Mouse (Mus musculus) neural tube, embryonic 15.5 days (tissue): ENCODE measurements around the gene Gm43738. TPM values are rescaled to one million over a fixed set of nuclear protein-coding genes. Genes with fewer than 3 reads are reported as not detected.
A peak's percentile ranks its signal among the peaks of the same experiment; 100 is the strongest.

Experiments
- ATAC-seq: fragments of 200-750 bp; cut with Nextera tagmentation; 2 replicates; pipeline ENCODE4 v1.8.0; 2017; ENCODE audit warnings: mild to moderate bottlenecking, moderate TSS enrichment, moderate library complexity; ENCODE audit not compliant: low FRiP score
- H3K27ac ChIP-seq: fragments of 300-500 bp; sonication (generic); replicated peaks from 2 replicates; pipeline ENCODE4 v1.5.1; 2015; ENCODE audit warnings: mild to moderate bottlenecking, inconsistent platforms
- H3K27me3 ChIP-seq: fragments of 300-500 bp; sonication (generic); replicated peaks from 2 replicates; pipeline ENCODE4 v1.6.1; 2015; ENCODE audit warnings: inconsistent platforms
- H3K36me3 ChIP-seq: fragments of 300-500 bp; sonication (generic); 2 replicates; pipeline ENCODE4 v1.6.1; 2015; ENCODE audit warnings: inconsistent platforms
- H3K4me1 ChIP-seq: fragments of 300-500 bp; sonication (generic); 2 replicates; pipeline ENCODE4 v1.6.1; 2015; ENCODE audit warnings: inconsistent platforms
- H3K4me2 ChIP-seq: fragments of 300-500 bp; sonication (generic); 2 replicates; pipeline ENCODE4 v1.6.1; 2015; ENCODE audit warnings: inconsistent platforms, mild to moderate bottlenecking, moderate library complexity
- H3K4me3 ChIP-seq: fragments of 300-500 bp; sonication (generic); replicated peaks from 2 replicates; pipeline ENCODE4 v1.5.1; 2015; ENCODE audit warnings: mild to moderate bottlenecking, inconsistent platforms
- H3K9ac ChIP-seq: fragments of 300-500 bp; sonication (generic); replicated peaks from 2 replicates; pipeline ENCODE4 v1.6.1; 2015; ENCODE audit warnings: mild to moderate bottlenecking, inconsistent platforms
- H3K9me3 ChIP-seq: fragments of 300-500 bp; sonication (generic); replicated peaks from 2 replicates; pipeline ENCODE4 v1.6.1; 2016; ENCODE audit warnings: inconsistent platforms
- WGBS: fragments of 180-500 bp; shearing (Covaris S2); methylation state at CpG from one replicate; pipeline ENCODE4 v1.1.7; 2015; ENCODE audit warnings: mixed read lengths; 5-methylcytosine and 5-hydroxymethylcytosine counted together
- polyA plus RNA-seq: library from polyadenylated mRNA; unstranded; fragments of >200 nt; fragmentation: Nextera tagmentation; extraction: Ambion mirVana; gene quantifications from 2 replicates; pipeline ENCODE4 v1.2.1, GENCODE M21; 2015

The Gm43738 gene
- polyA plus RNA-seq, 1 experiment from 2014 or later: not detected

DNA sequence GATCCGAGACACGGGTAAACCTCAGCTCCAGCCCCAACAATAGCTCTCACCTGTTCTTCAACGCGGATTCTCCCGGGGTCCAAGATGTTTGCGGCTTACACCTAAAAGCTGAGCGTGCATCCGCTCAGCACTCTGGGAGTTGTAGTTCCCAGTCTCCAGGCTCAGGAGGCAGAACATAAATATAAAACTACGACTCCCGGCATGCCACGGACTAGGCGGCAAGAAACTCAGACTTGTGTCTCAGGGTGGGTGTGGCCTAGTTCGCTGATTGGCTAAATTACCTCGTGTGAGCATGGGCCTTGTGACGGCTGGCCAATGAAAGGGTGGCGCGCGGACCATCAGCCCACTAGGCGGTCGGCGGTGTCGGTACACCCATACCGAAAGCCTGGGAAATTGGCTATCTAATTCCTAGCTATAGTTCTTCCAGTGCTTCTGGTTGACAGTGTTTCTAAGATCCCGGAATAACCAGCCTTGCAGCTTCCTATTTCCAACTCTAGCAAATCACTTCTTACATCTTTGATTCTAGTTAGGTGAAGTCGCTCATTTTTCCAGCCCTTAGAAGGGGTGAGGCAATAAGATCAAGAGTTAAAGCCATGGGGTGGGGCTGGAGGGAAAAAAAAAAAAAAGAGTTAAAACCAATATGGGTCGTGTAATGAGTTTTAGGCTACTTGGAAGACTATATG, 1.1 kb upstream of the Gm43738 start, which contains the start of gene Fdps:
Fdps (minus strand) TSS at position 148 of the 683 bp plus-strand sequence.
- Histone ChIP-seq H3K4me2 (peak within 1 kb of the TSS; percentile 93), H3K4me1 (peaks cover 33% of the 10 kb centered on the region), H3K9me3 (no peaks in the 10 kb centered on the region), H3K4me3 (peak within 1 kb of the TSS; percentile 61), H3K27ac (peak within 1 kb of the TSS; percentile 90), H3K36me3 (peaks cover 29% of the 10 kb centered on the region), H3K9ac (peak within 1 kb of the TSS; percentile 55), H3K27me3 (no peaks in the 10 kb centered on the region)
- peak; percentile 99 for ATAC-seq
- WGBS: under 1% methylated on average over 26 of the region's 26 CpGs

DNA sequence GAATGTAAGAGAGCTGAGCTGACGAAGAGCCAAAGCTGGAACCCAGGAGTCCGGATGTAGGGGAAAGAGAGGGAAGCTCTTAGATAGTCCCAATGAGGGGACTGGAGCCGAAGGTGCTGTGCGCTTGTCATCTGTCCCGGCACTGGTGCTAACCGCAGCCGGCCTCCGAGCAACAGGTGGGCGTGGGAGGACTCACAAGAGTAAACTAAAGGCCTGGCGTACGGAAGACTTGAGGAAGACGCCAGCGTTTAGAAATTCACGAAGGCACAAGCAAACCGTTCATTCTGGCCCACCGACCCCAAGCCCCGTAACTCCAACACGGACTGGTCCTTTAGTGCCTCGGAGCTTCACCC, 536 bp upstream of the Gm43738 start:
- H3K27me3 ChIP-seq: no peaks in the 10 kb centered on the region
- H3K4me2 ChIP-seq: peak overlapping the region; percentile 93
- peak overlapping the region; percentile 55 for H3K9ac ChIP-seq
- H3K4me3 ChIP-seq: peak overlapping the region; percentile 61
- peaks cover 34% of the 10 kb centered on the region for H3K36me3 ChIP-seq
- ATAC-seq: peak; percentile 34
- under 1% methylated on average over 19 of the region's 19 CpGs for WGBS
- peaks cover 33% of the 10 kb centered on the region for H3K4me1 ChIP-seq
- H3K9me3 ChIP-seq: no peaks in the 10 kb centered on the region
- peak overlapping the region; percentile 83 for H3K27ac ChIP-seq

DNA sequence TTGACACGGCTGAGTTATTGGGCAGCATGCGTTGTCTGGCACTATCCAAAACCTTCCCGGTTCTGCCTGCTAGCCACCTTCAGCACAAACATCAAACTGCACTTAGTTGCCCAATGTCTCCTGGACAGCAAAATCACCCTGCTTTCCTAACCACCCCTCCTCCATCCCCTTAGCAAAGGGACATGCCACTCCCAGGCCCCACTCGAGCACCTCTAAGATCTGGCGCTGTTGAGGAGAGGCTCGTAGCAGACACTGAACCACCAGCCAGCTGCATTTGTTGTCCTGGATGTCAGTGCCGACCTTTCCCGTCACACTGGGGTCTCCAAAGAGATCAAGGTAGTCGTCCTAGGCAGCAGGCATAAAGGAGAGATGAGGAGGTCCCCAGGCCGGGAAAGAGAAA, 6.9 kb downstream of the Gm43738 start:
- no peak for ATAC-seq
- Histone ChIP-seq H3K4me3 (no peak overlapping the region), H3K4me1 (peaks cover 44% of the 10 kb centered on the region), H3K27ac (0 out of 2 replicates have a peak overlapping the region, but pooled peaks have one; percentile 78), H3K36me3 (peaks cover 51% of the 10 kb centered on the region), H3K9me3 (no peaks in the 10 kb centered on the region), H3K9ac (no peak overlapping the region), H3K27me3 (no peaks in the 10 kb centered on the region), H3K4me2 (0 out of 2 replicates have a peak overlapping the region, but pooled peaks have one; percentile 98)
- WGBS: 88% methylated on average over 10 of the region's 10 CpGs

DNA sequence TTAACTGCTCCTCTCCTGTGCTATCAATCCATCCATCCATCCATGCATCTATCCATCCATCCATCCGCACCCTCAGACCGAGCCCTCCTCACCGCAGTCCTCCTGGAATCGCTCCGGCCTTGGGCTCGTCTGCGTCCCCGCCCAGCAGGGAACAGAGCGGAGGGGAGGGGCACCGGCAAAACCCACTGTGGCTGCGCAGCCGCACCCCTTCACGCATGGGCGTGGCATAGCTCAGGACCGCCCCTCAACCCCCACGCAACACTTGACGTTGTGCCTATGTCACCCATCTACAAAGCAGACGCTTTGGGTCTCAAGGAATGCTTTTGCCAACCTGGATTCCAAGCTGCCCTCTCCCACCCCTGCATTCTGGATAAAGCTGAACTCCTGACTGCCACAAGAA, 7.7 kb downstream of the Gm43738 start, which contains the start of gene Rusc1:
Rusc1 (minus strand) TSS at position 137 of the 400 bp plus-strand sequence.
- peak; percentile 91 for ATAC-seq
- WGBS: 2% methylated on average over 18 of the region's 18 CpGs
- Histone ChIP-seq H3K9me3 (no peaks in the 10 kb centered on the region), H3K4me1 (peaks cover 49% of the 10 kb centered on the region), H3K27ac (peak within 1 kb of the TSS; percentile 78), H3K4me3 (peak within 1 kb of the TSS; percentile 61), H3K36me3 (peaks cover 51% of the 10 kb centered on the region), H3K27me3 (no peaks in the 10 kb centered on the region), H3K9ac (peak within 1 kb of the TSS; percentile 78), H3K4me2 (peak within 1 kb of the TSS; percentile 98)

DNA sequence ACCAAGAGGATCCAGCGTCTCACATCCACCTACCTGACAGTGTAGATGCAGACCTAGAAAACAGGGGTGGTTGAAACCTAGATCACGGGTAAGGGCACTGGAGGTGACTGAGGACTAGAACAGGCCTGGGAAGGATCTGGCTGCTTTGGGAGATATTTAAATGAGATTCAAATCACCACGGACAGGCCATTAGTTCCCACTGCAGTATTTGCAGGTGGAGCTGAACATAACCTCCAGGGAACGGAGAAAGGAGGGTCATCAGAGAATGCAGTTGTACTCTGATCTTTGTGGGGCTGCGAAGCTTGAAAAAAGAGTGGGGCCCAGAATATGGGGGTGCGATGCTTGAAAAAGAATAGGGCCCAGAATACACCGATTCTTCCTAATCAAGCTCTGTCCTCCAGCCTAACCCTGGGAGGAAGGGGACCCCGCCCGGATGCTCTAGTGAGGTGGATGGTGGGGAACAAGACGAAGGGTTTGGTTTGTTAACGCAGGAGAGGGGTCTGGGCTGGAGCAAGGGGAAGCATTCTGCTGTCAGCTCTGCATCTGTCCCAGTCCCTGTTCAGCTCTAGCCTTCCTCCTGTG, 8.3 kb downstream of the Gm43738 start:
- peak overlapping the region; percentile 78 for H3K9ac ChIP-seq
- H3K36me3 ChIP-seq: peaks cover 51% of the 10 kb centered on the region
- H3K4me2 ChIP-seq: peak overlapping the region; percentile 98
- peak; percentile 36 for ATAC-seq
- peak overlapping the region; percentile 61 for H3K4me3 ChIP-seq
- H3K9me3 ChIP-seq: no peaks in the 10 kb centered on the region
- peak overlapping the region; percentile 78 for H3K27ac ChIP-seq
- WGBS: 11% methylated on average over 11 of the region's 11 CpGs
- peaks cover 54% of the 10 kb centered on the region for H3K4me1 ChIP-seq
- H3K27me3 ChIP-seq: no peaks in the 10 kb centered on the region

DNA sequence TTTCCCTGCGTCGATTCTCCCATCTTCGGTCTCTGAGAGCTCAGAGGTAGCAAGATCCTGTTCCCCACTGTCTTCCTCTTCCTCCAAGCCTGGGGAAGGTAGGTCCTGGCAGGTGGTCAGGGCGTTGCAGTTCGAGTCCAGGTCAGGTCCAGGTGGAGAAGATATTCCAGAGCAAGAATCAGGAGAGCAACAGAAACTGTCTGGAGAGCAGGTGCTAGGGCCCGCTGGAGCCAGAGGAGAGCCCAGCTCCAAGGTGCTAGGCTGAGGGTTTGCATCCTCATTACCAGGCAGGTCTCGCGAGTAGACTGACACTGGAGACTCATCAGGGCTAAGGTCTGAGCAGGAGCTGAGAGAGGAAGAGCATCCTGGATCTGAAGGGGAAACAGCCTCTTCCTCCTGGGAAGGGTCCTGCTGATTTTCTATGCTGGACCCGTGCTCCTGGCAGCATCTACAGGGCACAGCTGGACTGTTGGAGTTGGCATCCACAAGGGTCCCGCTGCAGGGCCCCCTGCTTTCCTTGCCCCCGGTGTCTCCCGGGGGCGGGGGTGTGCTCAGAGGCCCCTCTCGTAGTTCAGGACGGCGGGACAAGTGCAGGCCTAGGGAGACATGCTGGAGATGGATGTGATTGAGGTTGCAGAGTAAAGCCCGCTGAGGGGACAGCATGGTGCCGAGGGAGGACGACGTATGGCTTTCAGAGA, 8.9 kb downstream of the Gm43738 start:
- Histone ChIP-seq H3K4me1 (peaks cover 56% of the 10 kb centered on the region), H3K27ac (peak overlapping the region; percentile 78), H3K4me3 (peak overlapping the region; percentile 61), H3K4me2 (peak overlapping the region; percentile 98), H3K36me3 (peaks cover 51% of the 10 kb centered on the region), H3K9ac (peak overlapping the region; percentile 78), H3K9me3 (no peaks in the 10 kb centered on the region), H3K27me3 (no peaks in the 10 kb centered on the region)
- 5% methylated on average over 20 of the region's 20 CpGs for WGBS
- ATAC-seq: no peak

DNA sequence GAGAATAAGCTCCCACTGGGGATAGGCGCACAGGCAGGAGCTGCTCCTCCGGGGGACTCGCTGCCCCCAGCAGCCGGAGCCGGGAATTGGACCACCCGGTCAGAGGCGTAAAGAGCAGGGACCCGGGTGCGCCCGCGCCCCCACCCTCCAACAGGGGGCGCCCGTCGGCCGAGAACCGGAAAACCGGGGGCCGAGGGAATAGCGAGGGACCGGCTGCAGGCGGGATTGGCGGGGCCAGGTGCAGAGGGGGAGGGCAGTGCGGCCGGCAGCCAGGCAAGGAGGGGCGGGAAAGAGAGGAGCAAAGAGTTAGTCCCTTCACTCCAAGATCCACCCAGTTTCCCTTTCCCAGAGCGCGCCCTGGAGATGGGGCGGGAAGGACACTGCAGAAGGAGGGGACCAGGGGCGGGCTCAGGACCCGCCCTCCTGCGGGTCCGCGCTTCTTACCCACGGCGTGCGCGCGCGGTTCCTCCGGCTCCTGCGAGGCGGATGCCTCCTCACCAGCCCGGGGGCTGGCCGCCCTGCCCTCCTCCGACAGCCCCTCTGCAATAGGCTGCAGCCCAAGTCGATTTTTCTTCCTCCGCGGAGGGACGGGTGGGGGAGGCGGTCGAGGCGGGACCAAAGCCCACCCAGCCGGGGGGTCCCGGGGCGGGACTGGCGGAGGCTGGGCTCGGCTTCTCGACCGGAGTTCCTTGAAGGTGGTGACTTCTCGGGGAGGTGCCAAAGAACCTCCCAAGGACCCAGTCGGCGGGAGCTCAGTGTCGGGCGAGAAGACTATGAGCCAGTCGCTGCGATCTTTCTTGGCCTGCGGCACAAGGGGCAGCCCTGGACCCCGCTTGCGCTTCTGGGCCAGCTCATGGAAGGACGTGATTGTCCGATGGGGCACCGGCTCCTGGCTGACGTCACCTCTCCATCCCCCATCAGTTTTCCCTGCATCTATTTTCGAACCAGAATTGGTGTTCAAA, 9.9 kb downstream of the Gm43738 start:
- Histone ChIP-seq H3K4me1 (peaks cover 56% of the 10 kb centered on the region), H3K36me3 (peaks cover 51% of the 10 kb centered on the region), H3K9me3 (no peaks in the 10 kb centered on the region), H3K27ac (peak overlapping the region; percentile 78), H3K4me3 (peak overlapping the region; percentile 61), H3K4me2 (peak overlapping the region; percentile 98), H3K27me3 (no peaks in the 10 kb centered on the region), H3K9ac (peak overlapping the region; percentile 78)
- WGBS: 1% methylated on average over 66 of the region's 74 CpGs
- peak; percentile 32 for ATAC-seq

DNA sequence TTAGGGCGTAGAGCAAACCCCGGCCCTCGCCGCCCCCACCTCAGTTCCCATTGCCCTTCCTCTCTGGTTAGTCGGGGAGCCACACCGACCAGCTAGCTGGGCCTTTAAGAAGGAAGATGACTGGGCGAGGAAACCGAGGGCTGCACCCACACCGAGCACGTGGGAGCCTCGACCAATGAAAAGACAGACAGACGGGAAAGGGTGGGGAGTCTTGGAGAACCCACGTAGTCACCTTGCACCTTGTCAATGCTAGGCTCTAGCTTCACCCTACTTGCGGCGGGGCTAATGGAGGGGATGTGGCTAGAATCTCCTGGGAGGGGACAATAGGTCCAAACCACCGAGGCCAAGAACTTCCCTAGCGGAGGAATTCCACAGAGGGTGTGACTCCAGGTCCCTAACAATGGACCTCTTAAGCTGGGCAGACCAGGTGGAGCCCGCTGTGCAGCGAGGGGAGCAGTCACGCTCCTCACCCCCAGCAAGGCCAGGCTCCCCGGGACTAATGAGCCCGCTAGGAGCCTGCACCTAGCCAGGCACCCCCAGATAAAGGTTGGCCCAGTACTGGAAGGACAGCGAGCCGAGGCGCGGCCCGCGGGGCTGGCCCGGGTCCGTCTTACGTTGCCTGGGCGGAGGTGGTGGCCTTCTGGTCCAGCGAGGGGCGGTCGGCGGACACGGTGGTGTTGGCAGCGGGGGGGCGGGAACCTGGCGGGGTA, 10.9 kb downstream of the Gm43738 start:
- Histone ChIP-seq H3K27me3 (no peaks in the 10 kb centered on the region), H3K9me3 (no peaks in the 10 kb centered on the region), H3K9ac (peak overlapping the region; percentile 78), H3K4me1 (peaks cover 56% of the 10 kb centered on the region), H3K4me3 (peak overlapping the region; percentile 61), H3K36me3 (peaks cover 51% of the 10 kb centered on the region), H3K4me2 (peak overlapping the region; percentile 98), H3K27ac (peak overlapping the region; percentile 78)
- ATAC-seq: peak; percentile 67
- under 1% methylated on average over 40 of the region's 40 CpGs for WGBS

DNA sequence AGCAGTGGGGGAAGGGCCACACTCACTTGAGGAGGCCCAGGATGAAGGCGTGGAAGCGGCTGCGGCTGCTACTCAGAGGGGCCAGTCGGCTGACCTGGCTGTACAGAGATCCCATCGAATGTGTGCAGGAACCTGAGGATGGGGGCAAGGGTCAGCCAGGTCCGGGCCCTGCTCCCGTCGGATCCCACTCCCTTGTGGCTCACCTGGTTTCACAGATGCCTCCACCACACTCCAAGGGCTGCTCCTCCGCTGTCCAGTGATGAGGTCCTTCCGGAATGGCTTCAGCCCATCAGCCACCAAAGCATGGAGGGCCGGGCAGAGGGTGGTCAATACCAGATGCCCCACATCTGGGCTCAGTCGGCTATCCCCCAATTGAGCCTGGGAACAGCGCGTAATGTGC, 11.9 kb downstream of the Gm43738 start:
- ATAC-seq: no peak
- Histone ChIP-seq H3K9me3 (no peaks in the 10 kb centered on the region), H3K9ac (peak overlapping the region; percentile 78), H3K36me3 (peaks cover 53% of the 10 kb centered on the region), H3K27ac (no peak overlapping the region), H3K4me1 (peaks cover 55% of the 10 kb centered on the region), H3K4me3 (peak overlapping the region; percentile 61; the same call in 1 of the 2 replicates), H3K4me2 (peak overlapping the region; percentile 98), H3K27me3 (no peaks in the 10 kb centered on the region)
- 68% methylated on average over 14 of the region's 14 CpGs for WGBS

DNA sequence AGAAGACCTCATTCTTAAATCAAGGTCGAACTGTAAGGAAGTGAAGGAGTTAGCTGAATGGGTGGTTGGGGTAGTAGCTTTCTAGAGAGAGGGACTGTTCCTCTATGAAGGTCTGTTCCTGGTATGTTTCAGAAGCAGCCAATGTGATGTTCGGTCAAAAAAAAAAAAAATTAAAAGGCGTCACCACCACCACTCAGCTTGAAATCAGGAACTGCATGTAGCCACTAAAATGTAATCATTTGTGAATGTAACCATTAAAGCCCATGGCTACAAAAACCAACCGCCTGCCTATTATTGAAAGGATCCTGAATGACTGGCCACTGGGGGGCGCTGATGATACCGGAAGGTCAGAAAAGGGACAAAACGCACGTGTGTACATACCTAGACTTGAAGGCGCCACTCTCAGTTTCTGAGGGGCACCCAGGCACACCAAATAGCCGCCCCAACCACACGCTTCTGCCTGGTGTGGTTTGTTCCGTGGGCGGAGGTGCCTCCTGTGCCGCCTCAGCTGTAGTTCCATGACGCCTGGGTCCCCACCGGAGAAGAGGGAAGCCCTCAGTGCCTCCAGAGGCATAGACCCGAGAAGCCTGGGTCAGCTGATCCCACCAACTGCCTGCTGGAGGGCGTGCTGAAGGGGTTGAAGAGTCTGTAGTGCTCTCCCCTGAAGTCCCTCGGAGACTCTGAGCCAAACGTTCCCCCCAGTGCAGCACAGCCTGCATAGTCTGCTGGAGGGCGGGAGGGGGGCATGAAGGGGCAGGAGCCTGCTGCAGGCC, 13.4 kb downstream of the Gm43738 start:
- no peak for ATAC-seq
- Histone ChIP-seq H3K27ac (no peak overlapping the region), H3K9me3 (no peaks in the 10 kb centered on the region), H3K4me3 (no peak overlapping the region), H3K4me1 (peaks cover 45% of the 10 kb centered on the region), H3K4me2 (peak overlapping the region; percentile 32), H3K36me3 (peaks cover 56% of the 10 kb centered on the region), H3K27me3 (no peaks in the 10 kb centered on the region), H3K9ac (no peak overlapping the region)
- WGBS: 36% methylated on average over 21 of the region's 21 CpGs
